Mouse (Mus musculus) heart, adult 8-10 months (tissue): ENCODE data around the gene Rab4a. TPM values are rescaled to one million over a fixed set of nuclear protein-coding genes. Genes with fewer than 3 reads are reported as not detected.

ENCODE experiments used
- DNase-seq: peaks from one replicate; pipeline ENCODE4 v3.0.0; 2022; ENCODE audit warnings: low spot score
- total RNA-seq, 4 experiments: library from RNA; stranded (reverse); gene quantifications; 2 replicates each; pipeline ENCODE4 v1.2.4; 2022

The Rab4a gene
- total RNA-seq, 4 experiments from 2014 or later = 9.4 to 14.1 (median 11.6) TPM

GRCm38 (mm10) chr8:123847546-123847945 lies 41.8 kb downstream of the Rab4a start:
- no peak for DNase-seq

- DNase-seq = no peak
These were observed 43.6 kb downstream of the Rab4a start for GRCm38 (mm10) chr8:123849352-123849751.

- DNase-seq = no peak
These were observed 45.8 kb downstream of the Rab4a start for GRCm38 (mm10) chr8:123851590-123851989.

- DNase-seq = no peak
These were observed 48.5 kb downstream of the Rab4a start for GRCm38 (mm10) chr8:123854252-123854651.

- DNase-seq = no peak
These were observed 49.1 kb downstream of the Rab4a start for GRCm38 (mm10) chr8:123854733-123855475.

- DNase-seq = no peak
These were observed 51.6 kb downstream of the Rab4a start for GRCm38 (mm10) chr8:123857361-123857760.

GRCm38 (mm10) chr8:123858574-123858940 lies 52.8 kb downstream of the Rab4a start:
- DNase-seq = no peak

GRCm38 (mm10) chr8:123858941-123859647 lies 53.3 kb downstream of the Rab4a start:
- DNase-seq = peak; percentile 86

GRCm38 (mm10) chr8:123859648-123860259 lies 54.0 kb downstream of the Rab4a start, which contains the start of gene Ccsap:
Ccsap (minus strand) TSS chr8:123860209.
- no peak for DNase-seq

- no peak for DNase-seq
These were observed 54.6 kb downstream of the Rab4a start for GRCm38 (mm10) chr8:123860386-123860785.

- no peak for DNase-seq
These were observed 60.0 kb downstream of the Rab4a start for GRCm38 (mm10) chr8:123865786-123866185.

GRCm38 (mm10) chr8:123866971-123867370 lies 61.2 kb downstream of the Rab4a start:
- no peak for DNase-seq

GRCm38 (mm10) chr8:123872048-123872447 lies 66.3 kb downstream of the Rab4a start:
- DNase-seq = peak; percentile 18

GRCm38 (mm10) chr8:123873364-123873763 lies 67.6 kb downstream of the Rab4a start:
- no peak for DNase-seq

- no peak for DNase-seq
These were observed 68.5 kb downstream of the Rab4a start for GRCm38 (mm10) chr8:123874324-123874723.

GRCm38 (mm10) chr8:123877865-123878264 lies 72.1 kb downstream of the Rab4a start:
- no peak for DNase-seq

GRCm38 (mm10) chr8:123880271-123880670 lies 74.5 kb downstream of the Rab4a start:
- no peak for DNase-seq

GRCm38 (mm10) chr8:123880821-123881350 lies 75.1 kb downstream of the Rab4a start:
- no peak for DNase-seq

GRCm38 (mm10) chr8:123882412-123882811 lies 76.6 kb downstream of the Rab4a start:
- DNase-seq = no peak

GRCm38 (mm10) chr8:123883094-123883493 lies 77.3 kb downstream of the Rab4a start:
- no peak for DNase-seq
